Mouse (Mus musculus) forebrain, postnatal 0 days (tissue): Measurements from ENCODE around the gene Tulp3. TPM values are rescaled to one million over a fixed set of nuclear protein-coding genes. Genes with fewer than 3 reads are reported as not detected.

Experiments used
- ATAC-seq: fragments of 200-750 bp; cut with Nextera tagmentation; 2 replicates; pipeline ENCODE4 v1.8.0; 2017; ENCODE audit warnings: mild to moderate bottlenecking, moderate library complexity
- DNase-seq: peaks from one replicate; pipeline ENCODE4 v3.0.0-alpha.2; 2015
- H3K27ac ChIP-seq: fragments of 300-500 bp; sonication (generic); 2 replicates; pipeline ENCODE4 v1.5.1; 2014; ENCODE audit warnings: low read depth, mild to moderate bottlenecking, antibody characterized with exemption, low read length, moderate library complexity, mixed read lengths
- H3K27me3 ChIP-seq: fragments of 300-500 bp; sonication (generic); 2 replicates; pipeline ENCODE4 v1.6.1; 2014; ENCODE audit warnings: mild to moderate bottlenecking, low read length, mixed read lengths; ENCODE audit not compliant: insufficient read depth
- H3K36me3 ChIP-seq: fragments of 300-500 bp; sonication (generic); 2 replicates; pipeline ENCODE4 v1.6.1; 2014; ENCODE audit warnings: mild to moderate bottlenecking, moderate library complexity; ENCODE audit not compliant: insufficient read depth
- H3K4me1 ChIP-seq: fragments of 300-500 bp; sonication (generic); 2 replicates; pipeline ENCODE4 v1.6.1; 2014; ENCODE audit warnings: antibody characterized with exemption; ENCODE audit not compliant: insufficient read depth
- H3K4me2 ChIP-seq: fragments of 300-500 bp; sonication (generic); 2 replicates; pipeline ENCODE4 v1.6.1; 2014; ENCODE audit warnings: low read depth, mild to moderate bottlenecking, moderate library complexity
- H3K4me3 ChIP-seq: fragments of 300-500 bp; sonication (generic); 2 replicates; pipeline ENCODE4 v1.5.1; 2014; ENCODE audit warnings: low read depth, low read length, mixed read lengths
- H3K9ac ChIP-seq: fragments of 300-500 bp; sonication (generic); 2 replicates; pipeline ENCODE4 v1.6.1; 2014; ENCODE audit warnings: mild to moderate bottlenecking
- H3K9me3 ChIP-seq: fragments of 300-500 bp; sonication (generic); 2 replicates; pipeline ENCODE4 v1.6.1; 2016; ENCODE audit warnings: low read length
- CTCF ChIP-seq: sonication (generic); IDR thresholded peaks from 2 replicates; pipeline ENCODE4 v1.5.1; 2016; ENCODE audit warnings: antibody characterized with exemption, control low read depth, low read depth
- WGBS: fragments of 180-500 bp; shearing (Covaris S2); extraction: QIAGEN DNeasy Blood & Tissue Kit; methylation state at CpG from one replicate; pipeline ENCODE4 v1.1.7; 2014; 5-methylcytosine and 5-hydroxymethylcytosine counted together
- polyA plus RNA-seq: library from polyadenylated mRNA; unstranded; fragments of >200 nt; fragmentation: Nextera tagmentation; extraction: Ambion mirVana; gene quantifications from 2 replicates; pipeline ENCODE4 v1.2.1, GENCODE M21; 2015
- total RNA-seq: library from RNA; depleted of rRNA; stranded (reverse); fragments of >200 nt; gene quantifications from 2 replicates; pipeline ENCODE4 v1.2.3, GENCODE M21; 2014

Tulp3 gene
- total and polyA plus RNA-seq, 2 experiments from 2014 or later = 11.0 to 13.5 TPM

DNA sequence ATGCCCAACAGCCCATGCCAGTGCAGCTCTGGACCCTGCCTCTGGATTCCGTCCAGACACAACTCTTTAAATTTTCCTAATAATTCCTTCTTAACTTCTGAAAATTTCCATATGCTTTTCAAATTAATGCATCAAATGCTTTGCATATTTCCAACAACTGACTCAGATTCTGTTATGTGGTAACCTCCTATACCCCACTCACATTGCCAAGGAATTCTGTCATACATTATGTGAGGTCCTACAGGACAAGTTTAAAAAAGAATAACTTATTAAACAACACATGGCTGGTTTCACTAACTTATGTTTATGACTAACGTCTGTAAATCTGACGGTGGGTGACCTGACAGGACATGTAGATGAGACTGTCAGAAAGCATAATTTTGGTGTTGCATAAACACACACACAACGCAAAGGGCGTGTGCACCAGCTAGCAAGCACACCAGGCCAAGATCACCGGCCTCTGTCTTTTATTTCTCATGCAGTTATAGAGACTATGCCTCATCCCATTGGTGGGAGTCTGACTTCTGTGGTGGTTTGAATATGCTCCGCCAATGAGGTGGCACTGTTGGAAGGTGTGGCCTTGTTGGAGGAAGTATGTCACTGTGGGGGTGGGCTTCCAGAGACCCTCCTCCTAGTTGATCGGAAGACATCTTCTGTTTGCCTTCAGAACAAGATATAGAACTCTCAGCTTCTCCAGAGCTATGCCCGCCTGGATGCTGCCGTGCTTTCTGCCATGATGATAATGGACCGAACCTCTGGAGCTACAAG, 13.5 kb downstream of the Tulp3 start:
- no peak for ATAC-seq
- WGBS = 97% methylated on average over 11 of the region's 11 CpGs
- no peaks in the 10 kb centered on the region for H3K9me3 ChIP-seq
- no peak overlapping the region for H3K27ac ChIP-seq
- TF ChIP-seq CTCF = no peak
- no peak overlapping the region for H3K9ac ChIP-seq
- peaks cover 6% of the 10 kb centered on the region for H3K36me3 ChIP-seq
- DNase-seq = no peak
- no peaks in the 10 kb centered on the region for H3K27me3 ChIP-seq
- H3K4me3 ChIP-seq = no peak overlapping the region
- H3K4me2 ChIP-seq = no peak overlapping the region
- H3K4me1 ChIP-seq = peaks cover 4% of the 10 kb centered on the region; the same call in 1 of the 2 replicates

DNA sequence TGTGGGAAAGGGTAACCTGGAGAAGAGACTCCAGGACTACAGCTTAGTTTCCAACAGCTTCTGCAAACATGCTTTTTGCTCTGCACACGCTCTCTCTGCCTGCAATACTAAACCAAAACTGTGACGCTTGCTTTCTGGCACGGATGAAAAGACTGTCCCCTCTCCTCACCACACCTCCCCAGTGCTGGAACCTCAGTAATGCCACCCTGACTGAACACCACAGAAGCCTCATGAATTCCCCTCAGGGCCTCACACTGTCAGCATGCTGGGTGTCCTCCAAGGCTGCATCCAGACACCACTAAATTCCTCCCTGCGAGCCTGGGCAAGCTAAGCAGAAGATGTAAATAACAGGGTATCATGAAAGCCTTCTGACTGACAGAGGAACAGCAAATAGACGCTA, 16.8 kb downstream of the Tulp3 start:
- Histone ChIP-seq H3K4me3 (no peak overlapping the region), H3K4me1 (peaks cover 4% of the 10 kb centered on the region; the same call in 1 of the 2 replicates), H3K27me3 (no peaks in the 10 kb centered on the region), H3K9ac (no peak overlapping the region), H3K36me3 (peaks cover 21% of the 10 kb centered on the region), H3K4me2 (no peak overlapping the region), H3K9me3 (no peaks in the 10 kb centered on the region), H3K27ac (no peak overlapping the region)
- TF ChIP-seq CTCF = no peak
- ATAC-seq (peak; percentile 28; the same call in 1 of the 2 replicates), DNase-seq (no peak)
- 33% methylated on average over 5 of the region's 5 CpGs for WGBS

- Histone ChIP-seq H3K9me3 (no peaks in the 10 kb centered on the region), H3K36me3 (peaks cover 30% of the 10 kb centered on the region), H3K4me2 (no peak overlapping the region), H3K4me3 (no peak overlapping the region), H3K9ac (no peak overlapping the region), H3K27ac (no peak overlapping the region), H3K4me1 (peaks cover 4% of the 10 kb centered on the region; the same call in 1 of the 2 replicates), H3K27me3 (no peaks in the 10 kb centered on the region)
- DNase-seq (no peak), ATAC-seq (no peak)
- TF ChIP-seq CTCF = no peak
- 70% methylated on average over 7 of the region's 7 CpGs for WGBS
These were observed 18.2 kb downstream of the Tulp3 start for GRCm38 (mm10) chr6:128337467-128337866.

GRCm38 (mm10) chr6:128334397-128335124, 21.1 kb downstream of the Tulp3 start:
- H3K9me3 ChIP-seq = no peaks in the 10 kb centered on the region
- peaks cover 42% of the 10 kb centered on the region for H3K36me3 ChIP-seq
- H3K4me2 ChIP-seq = no peak overlapping the region
- H3K4me3 ChIP-seq = 0 out of 2 replicates have a peak overlapping the region, but pooled peaks have one; percentile 7
- H3K9ac ChIP-seq = no peak overlapping the region
- no peaks in the 10 kb centered on the region for H3K27me3 ChIP-seq
- TF ChIP-seq CTCF = peak; percentile 77
- WGBS = 24% methylated on average over 12 of the region's 12 CpGs
- peaks cover 2% of the 10 kb centered on the region; the same call in 1 of the 2 replicates for H3K4me1 ChIP-seq
- DNase-seq (peak; percentile 88), ATAC-seq (peak; percentile 93)
- H3K27ac ChIP-seq = no peak overlapping the region

GRCm38 (mm10) chr6:128318317-128318716, 37.3 kb downstream of the Tulp3 start:
- no peaks in the 10 kb centered on the region for H3K9me3 ChIP-seq
- H3K4me3 ChIP-seq = no peak overlapping the region
- H3K4me2 ChIP-seq = no peak overlapping the region
- no peaks in the 10 kb centered on the region for H3K27me3 ChIP-seq
- peak; percentile 81 for TF ChIP-seq CTCF
- peaks cover 18% of the 10 kb centered on the region for H3K36me3 ChIP-seq
- 5% methylated on average over 4 of the region's 4 CpGs for WGBS
- ATAC-seq (peak; percentile 66), DNase-seq (peak; percentile 87)
- no peak overlapping the region for H3K27ac ChIP-seq
- H3K4me1 ChIP-seq = no peaks in the 10 kb centered on the region
- H3K9ac ChIP-seq = no peak overlapping the region

GRCm38 (mm10) chr6:128315597-128315996, 40.1 kb downstream of the Tulp3 start:
- DNase-seq = no peak
- Histone ChIP-seq H3K9me3 (no peaks in the 10 kb centered on the region), H3K4me2 (no peak overlapping the region), H3K4me1 (no peaks in the 10 kb centered on the region), H3K27ac (no peak overlapping the region), H3K4me3 (no peak overlapping the region), H3K9ac (no peak overlapping the region), H3K36me3 (no peaks in the 10 kb centered on the region), H3K27me3 (no peaks in the 10 kb centered on the region)
- 78% methylated on average over 8 of the region's 8 CpGs for WGBS
- no peak for ATAC-seq
- no peak for TF ChIP-seq CTCF

DNA sequence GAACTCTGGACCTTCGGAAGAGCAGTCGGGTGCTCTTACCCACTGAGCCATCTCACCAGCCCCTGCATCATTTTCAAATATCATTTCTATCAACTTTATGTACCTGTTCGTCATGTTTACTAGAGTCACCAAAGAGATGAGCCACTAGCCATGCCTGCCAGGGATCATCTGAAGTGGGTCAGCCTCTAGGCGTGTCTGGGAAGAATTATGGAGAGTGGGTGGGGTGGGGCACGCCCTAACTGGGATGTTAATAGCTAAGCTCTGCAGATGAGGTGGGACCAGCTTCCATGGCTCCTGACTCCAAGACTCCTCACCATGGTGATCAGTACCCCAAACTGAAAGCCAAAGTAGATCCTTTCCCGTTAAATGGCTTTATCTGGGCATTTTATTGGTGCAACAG, 40.9 kb downstream of the Tulp3 start:
- DNase-seq (no peak), ATAC-seq (no peak)
- H3K9ac ChIP-seq = no peak overlapping the region
- no peaks in the 10 kb centered on the region for H3K27me3 ChIP-seq
- no peaks in the 10 kb centered on the region for H3K4me1 ChIP-seq
- no peaks in the 10 kb centered on the region for H3K9me3 ChIP-seq
- 87% methylated on average over 6 of the region's 6 CpGs for WGBS
- H3K36me3 ChIP-seq = no peaks in the 10 kb centered on the region
- no peak for TF ChIP-seq CTCF
- no peak overlapping the region for H3K4me3 ChIP-seq
- H3K4me2 ChIP-seq = no peak overlapping the region
- no peak overlapping the region for H3K27ac ChIP-seq
